Mouse (Mus musculus): ENCODE measurements around the gene Clk2.

DNA sequence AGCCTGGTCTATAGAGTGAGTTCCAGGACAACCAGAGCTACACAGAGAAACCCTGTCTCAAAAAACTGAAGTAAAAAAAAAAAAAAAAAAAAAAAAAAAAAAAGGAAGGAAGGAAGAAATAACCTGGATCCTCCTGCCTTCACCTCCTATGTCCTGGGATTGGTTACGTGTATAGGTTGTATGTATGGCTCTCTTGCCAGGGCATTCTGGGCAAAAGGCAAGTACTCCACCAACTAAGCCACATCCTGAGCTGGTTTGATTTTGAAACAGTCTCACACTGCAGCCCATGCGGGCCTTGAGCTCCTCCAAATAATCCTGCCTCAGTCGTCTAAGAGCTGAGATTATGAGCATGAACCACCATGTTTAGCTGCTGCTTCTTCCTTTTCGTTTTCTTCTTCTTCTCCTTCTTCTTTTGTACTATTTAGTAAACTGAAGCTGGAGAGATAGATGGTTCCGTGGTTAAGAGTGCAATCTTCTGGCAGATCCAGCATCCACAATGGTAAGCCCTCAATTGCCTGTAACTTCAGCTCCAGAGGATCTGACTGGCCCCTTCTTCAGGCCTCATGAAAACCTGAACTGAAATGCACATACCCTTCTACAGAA, 851 bp upstream of the Clk2 start:
- TF ChIP-seq CTCF (IDR thresholded peaks at IDR 0.05; ENCODE audit: extremely low read depth, insufficient read length, insufficient replicate concordance, low read depth, low read length) (no peak), POLR2A (IDR thresholded peaks at IDR 0.05; ENCODE audit: low read depth, low read length) (no peak)
